ENCODE assay signal across 35 mouse cellular contexts in the genomic region with DNA sequence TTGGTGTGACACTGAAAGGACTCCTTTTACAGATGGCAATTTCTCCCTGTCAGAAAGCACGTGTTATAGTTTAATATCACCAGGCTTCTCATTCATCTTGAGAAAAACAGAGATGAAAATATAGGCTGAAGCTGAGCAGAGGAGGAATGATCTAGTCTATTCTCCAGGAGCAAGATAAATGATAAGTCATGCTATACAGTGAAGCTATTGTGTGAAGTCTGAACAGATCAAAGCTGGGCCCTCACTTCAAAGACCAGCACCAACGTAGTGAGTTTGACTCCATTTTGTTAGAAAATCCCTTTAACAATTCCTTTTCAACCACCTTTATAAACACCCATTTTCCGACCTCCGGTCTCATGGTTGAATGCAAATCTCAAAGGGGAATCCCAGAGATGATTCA.
"Had no signal": no experiment of that assay in that cellular context is flagged by ENCODE, and none has a peak within 500 bp of the region (broad histone marks: within the 10 kb centered on the region; RNA-seq: fewer than 3 reads in every experiment).

No protein-coding gene starts in this region.

- H3K4me1 ChIP-seq: heart, embryonic 10.5 days; heart, embryonic 12.5 days; heart, embryonic 13.5 days; heart, embryonic 15.5 days; hindbrain, embryonic 10.5 days; hindbrain, embryonic 12.5 days; hindbrain, embryonic 13.5 days; hindbrain, embryonic 15.5 days; intestine, embryonic 15.5 days; kidney, embryonic 15.5 days had no signal

- H3K9ac ChIP-seq: heart, embryonic 12.5 days; heart, embryonic 13.5 days; heart, embryonic 15.5 days; hindbrain, embryonic 12.5 days; hindbrain, embryonic 13.5 days; hindbrain, embryonic 14.5 days; hindbrain, embryonic 15.5 days; intestine, embryonic 15.5 days; kidney, embryonic 15.5 days had no signal

- H3K27ac ChIP-seq: heart, adult 2 months; heart, embryonic 10.5 days; heart, embryonic 13.5 days; heart, embryonic 15.5 days; hindbrain, embryonic 10.5 days; hindbrain, embryonic 12.5 days; hindbrain, embryonic 13.5 days; hindbrain, embryonic 14.5 days; hindbrain, embryonic 15.5 days; hindbrain, postnatal 0 days; intestine, embryonic 15.5 days; kidney, embryonic 15.5 days; kidney, postnatal 0 days; layer of hippocampus, adult 2 months had no signal

- H3K27me3 ChIP-seq: heart, embryonic 12.5 days; heart, embryonic 13.5 days; heart, embryonic 15.5 days; hindbrain, embryonic 12.5 days; hindbrain, embryonic 13.5 days; hindbrain, embryonic 15.5 days; intestine, embryonic 15.5 days; kidney, embryonic 15.5 days had no signal

- H3K36me3 ChIP-seq: heart, embryonic 10.5 days; heart, embryonic 12.5 days; heart, embryonic 13.5 days; heart, embryonic 15.5 days; hindbrain, embryonic 10.5 days; hindbrain, embryonic 12.5 days; hindbrain, embryonic 13.5 days; hindbrain, embryonic 15.5 days; intestine, embryonic 15.5 days; kidney, embryonic 15.5 days had no signal

- H3K9me3 ChIP-seq: heart, embryonic 10.5 days; heart, embryonic 13.5 days; heart, embryonic 15.5 days; hindbrain, embryonic 10.5 days; hindbrain, embryonic 12.5 days; hindbrain, embryonic 13.5 days; hindbrain, embryonic 15.5 days; intestine, embryonic 15.5 days; kidney, embryonic 15.5 days had no signal

- DNase-seq: heart, adult 2 months; heart, postnatal 10 days; heart, postnatal 14 days; heart, postnatal 36 days; heart, postnatal 4 days; kidney, adult 11 months; kidney, adult 18-20 months; kidney, adult 2 months; kidney, adult 8-10 months; kidney, adult 9 months; kidney, postnatal 10 days; kidney, postnatal 14 days; kidney, postnatal 25 days; kidney, postnatal 36 days; kidney, postnatal 4 days; layer of hippocampus, adult 9-11 months had no signal

- H3K4me2 ChIP-seq: heart, embryonic 11.5 days; heart, embryonic 12.5 days; heart, embryonic 13.5 days; heart, embryonic 15.5 days; hindbrain, embryonic 12.5 days; hindbrain, embryonic 13.5 days; hindbrain, embryonic 14.5 days; hindbrain, embryonic 15.5 days; intestine, embryonic 15.5 days; kidney, embryonic 15.5 days had no signal

- H3K4me3 ChIP-seq: heart, adult 2 months; heart, embryonic 10.5 days; heart, embryonic 12.5 days; heart, embryonic 13.5 days; heart, embryonic 15.5 days; hindbrain, embryonic 10.5 days; hindbrain, embryonic 12.5 days; hindbrain, embryonic 13.5 days; hindbrain, embryonic 15.5 days; intestine, embryonic 15.5 days; kidney, embryonic 15.5 days; layer of hippocampus, adult 2 months had no signal

- ATAC-seq: hindbrain, embryonic 16.5 days; hindbrain, postnatal 0 days; inflammation-experienced regulatory T-cells, adult 6 months; intestine, embryonic 15.5 days; intestine, embryonic 16.5 days; intestine, postnatal 0 days had no signal
